Mouse (Mus musculus) intestine, embryonic 14.5 days (tissue): ENCODE data around the gene Ifi205. TPM values are rescaled to one million over a fixed set of nuclear protein-coding genes. Genes with fewer than 3 reads are reported as not detected.
"Not testable (repeated sequence)": the region's sequence is repeated elsewhere in the genome, so short reads cannot be mapped to it uniquely, and the experiment has no call there.

Experiments used
- ATAC-seq: fragments of 200-750 bp; cut with Nextera tagmentation; replicated peaks from 2 replicates; pipeline ENCODE4 v1.8.0; 2017; ENCODE audit warnings: low read depth, moderate number of reproducible peaks, moderate TSS enrichment, moderate library complexity; ENCODE audit not compliant: low FRiP score, low TSS enrichment
- DNase-seq: peaks from one replicate; pipeline ENCODE4 v3.0.0-alpha.2; 2018; ENCODE audit warnings: low spot score
- H3K27ac ChIP-seq: fragments of 300-500 bp; sonication (generic); 2 replicates; pipeline ENCODE4 v1.5.1; 2014; ENCODE audit warnings: low read depth, mild to moderate bottlenecking, control low read depth
- H3K27me3 ChIP-seq: fragments of 300-500 bp; sonication (generic); replicated peaks from 2 replicates; pipeline ENCODE4 v1.6.1; 2014; ENCODE audit warnings: low read length, control low read depth; ENCODE audit not compliant: control insufficient read depth, insufficient read depth
- H3K36me3 ChIP-seq: fragments of 300-500 bp; sonication (generic); 2 replicates; pipeline ENCODE4 v1.6.1; 2014; ENCODE audit warnings: low read length, control low read depth; ENCODE audit not compliant: control insufficient read depth, insufficient read depth
- H3K4me1 ChIP-seq: fragments of 300-500 bp; sonication (generic); replicated peaks from 2 replicates; pipeline ENCODE4 v1.6.1; 2014; ENCODE audit warnings: low read length, control low read depth, mixed read lengths; ENCODE audit not compliant: control insufficient read depth, insufficient read depth
- H3K4me2 ChIP-seq: fragments of 300-500 bp; sonication (generic); 2 replicates; pipeline ENCODE4 v1.6.1; 2014; ENCODE audit warnings: low read length
- H3K4me3 ChIP-seq: fragments of 300-500 bp; sonication (generic); 2 replicates; pipeline ENCODE4 v1.5.1; 2014; ENCODE audit warnings: low read depth, low read length, control low read depth, mixed read lengths
- H3K9ac ChIP-seq: fragments of 300-500 bp; sonication (generic); 2 replicates; pipeline ENCODE4 v1.6.1; 2014; ENCODE audit warnings: mild to moderate bottlenecking, low read length
- H3K9me3 ChIP-seq: fragments of 300-500 bp; sonication (generic); 2 replicates; pipeline ENCODE4 v1.6.1; 2016; ENCODE audit warnings: low read length, control low read depth; ENCODE audit not compliant: control insufficient read depth
- WGBS: fragments of 180-500 bp; shearing (Covaris S2); extraction: QIAGEN DNeasy Blood & Tissue Kit; methylation state at CpG from one replicate; pipeline ENCODE4 v1.1.7; 2014; 5-methylcytosine and 5-hydroxymethylcytosine counted together
- polyA plus RNA-seq: library from polyadenylated mRNA; unstranded; fragments of >200 nt; fragmentation: Nextera tagmentation; extraction: Ambion mirVana; gene quantifications from 2 replicates; pipeline ENCODE4 v1.2.1, GENCODE M21; 2014

The Ifi205 gene
- polyA plus RNA-seq = 0.69 and 0.88 TPM in 2 replicates

- 22% methylated on average over 1 of the region's 1 CpGs for WGBS
- ATAC-seq (no peak), DNase-seq (no peak)
- Histone ChIP-seq H3K27me3 (no peaks in the 10 kb centered on the region), H3K4me3 (no peak within 1 kb of the TSS), H3K4me2 (no peak within 1 kb of the TSS), H3K36me3 (no peaks in the 10 kb centered on the region), H3K4me1 (no peaks in the 10 kb centered on the region), H3K27ac (no peak within 1 kb of the TSS), H3K9me3 (no peaks in the 10 kb centered on the region), H3K9ac (no peak within 1 kb of the TSS)
Observed at GRCm38 (mm10) chr1:174031698-174032097, at the start of gene Ifi205. Gene Ifi205 (minus strand): TSS chr1:174031810.

GRCm38 (mm10) chr1:174066305-174066704 is 34.7 kb upstream of the Ifi205 start, which contains the start of gene Olfr430:
Gene Olfr430 (plus strand): TSS chr1:174066605.
- no peaks in the 10 kb centered on the region for H3K9me3 ChIP-seq
- H3K27me3 ChIP-seq = no peaks in the 10 kb centered on the region
- H3K9ac ChIP-seq = no peak within 1 kb of the TSS
- no peak for DNase-seq
- ATAC-seq = no peak
- H3K27ac ChIP-seq = no peak within 1 kb of the TSS
- no peak within 1 kb of the TSS for H3K4me2 ChIP-seq
- 90% methylated on average over 3 of the region's 3 CpGs for WGBS
- H3K4me3 ChIP-seq = no peak within 1 kb of the TSS
- no peaks in the 10 kb centered on the region for H3K36me3 ChIP-seq
- H3K4me1 ChIP-seq = no peaks in the 10 kb centered on the region

DNA sequence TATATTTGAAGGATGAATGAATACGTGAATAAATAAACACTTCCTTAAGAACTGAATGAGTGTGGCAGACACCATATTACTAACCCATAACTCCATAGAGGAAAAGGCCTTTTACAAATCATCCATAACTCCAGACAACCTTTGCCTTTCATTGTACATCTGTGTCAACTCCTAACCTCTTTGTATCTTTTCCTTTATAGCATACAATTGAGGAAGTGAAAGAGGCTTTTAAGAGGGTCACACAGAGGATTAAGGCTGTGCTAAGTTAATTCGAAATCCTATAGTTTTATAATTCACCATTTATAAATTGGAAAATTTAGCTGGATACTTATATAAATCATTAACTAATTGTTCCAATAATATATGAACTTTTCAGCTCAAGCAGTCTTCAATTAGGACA is 23.6 kb upstream of the Ifi205 start:
- Histone ChIP-seq H3K9me3 (no peaks in the 10 kb centered on the region), H3K4me1 (no peaks in the 10 kb centered on the region), H3K27ac (no peak overlapping the region), H3K4me3 (no peak overlapping the region), H3K27me3 (no peaks in the 10 kb centered on the region), H3K36me3 (no peaks in the 10 kb centered on the region), H3K9ac (no peak overlapping the region), H3K4me2 (no peak overlapping the region)
- no peak for ATAC-seq
- no peak for DNase-seq
- WGBS = 86% methylated on average over 2 of the region's 2 CpGs

DNA sequence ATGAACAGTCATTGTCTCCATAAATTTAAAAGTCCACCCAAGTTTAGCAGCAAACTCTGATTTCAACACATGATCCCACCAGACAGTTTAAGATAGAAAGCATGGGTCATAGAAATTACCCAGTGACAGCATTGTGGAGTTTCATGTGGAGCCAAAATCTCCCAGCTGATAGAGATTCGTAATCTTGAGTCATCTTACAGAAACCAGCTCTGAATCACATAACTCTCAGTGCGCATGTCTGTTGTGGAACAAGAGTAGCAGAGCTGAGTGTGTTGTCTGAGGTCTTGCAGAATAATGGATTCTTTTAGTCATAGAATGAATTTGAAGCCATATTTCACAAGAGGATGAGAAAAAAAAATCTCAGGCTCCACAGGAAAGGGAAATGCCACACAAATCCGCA is 21.4 kb upstream of the Ifi205 start:
- Histone ChIP-seq H3K4me1 (no peaks in the 10 kb centered on the region), H3K36me3 (no peaks in the 10 kb centered on the region), H3K4me2 (no peak overlapping the region), H3K27me3 (no peaks in the 10 kb centered on the region), H3K9me3 (no peaks in the 10 kb centered on the region), H3K27ac (no peak overlapping the region), H3K4me3 (no peak overlapping the region), H3K9ac (no peak overlapping the region)
- ATAC-seq (no peak), DNase-seq (no peak)
- 78% methylated on average over 3 of the region's 3 CpGs for WGBS

GRCm38 (mm10) chr1:174051931-174052536 is 20.4 kb upstream of the Ifi205 start:
- no peak for DNase-seq
- WGBS = 90% methylated on average over 5 of the region's 5 CpGs
- no peak overlapping the region for H3K4me2 ChIP-seq
- H3K27me3 ChIP-seq = no peaks in the 10 kb centered on the region
- no peaks in the 10 kb centered on the region for H3K9me3 ChIP-seq
- no peaks in the 10 kb centered on the region for H3K36me3 ChIP-seq
- no peak overlapping the region for H3K27ac ChIP-seq
- H3K9ac ChIP-seq = no peak overlapping the region
- no peak overlapping the region for H3K4me3 ChIP-seq
- no peaks in the 10 kb centered on the region for H3K4me1 ChIP-seq
- no peak for ATAC-seq

GRCm38 (mm10) chr1:174051515-174051914 is 19.9 kb upstream of the Ifi205 start:
- H3K36me3 ChIP-seq = no peaks in the 10 kb centered on the region
- H3K9ac ChIP-seq = no peak overlapping the region
- H3K27ac ChIP-seq = no peak overlapping the region
- WGBS = 82% methylated on average over 4 of the region's 4 CpGs
- no peaks in the 10 kb centered on the region for H3K27me3 ChIP-seq
- DNase-seq (no peak), ATAC-seq (no peak)
- H3K9me3 ChIP-seq = no peaks in the 10 kb centered on the region
- no peak overlapping the region for H3K4me2 ChIP-seq
- no peaks in the 10 kb centered on the region for H3K4me1 ChIP-seq
- H3K4me3 ChIP-seq = no peak overlapping the region

- no peak overlapping the region for H3K27ac ChIP-seq
- H3K9me3 ChIP-seq = no peaks in the 10 kb centered on the region
- no peak overlapping the region for H3K4me3 ChIP-seq
- no peak for ATAC-seq
- H3K9ac ChIP-seq = no peak overlapping the region
- no peaks in the 10 kb centered on the region for H3K27me3 ChIP-seq
- H3K4me2 ChIP-seq = no peak overlapping the region
- H3K36me3 ChIP-seq = no peaks in the 10 kb centered on the region
- H3K4me1 ChIP-seq = no peaks in the 10 kb centered on the region
- DNase-seq = no peak
- 88% methylated on average over 4 of the region's 4 CpGs for WGBS
Observed at GRCm38 (mm10) chr1:174050532-174050931, 18.9 kb upstream of the Ifi205 start.

GRCm38 (mm10) chr1:174049357-174049756 is 17.7 kb upstream of the Ifi205 start:
- H3K4me1 ChIP-seq, H3K27ac ChIP-seq, H3K4me3 ChIP-seq, ATAC-seq, H3K27me3 ChIP-seq, H3K9me3 ChIP-seq, H3K9ac ChIP-seq, DNase-seq, H3K4me2 ChIP-seq, H3K36me3 ChIP-seq: not testable (repeated sequence)
- 68% methylated on average over 4 of the region's 4 CpGs for WGBS

GRCm38 (mm10) chr1:174048893-174049292 is 17.3 kb upstream of the Ifi205 start, which contains the start of gene Olfr432:
Gene Olfr432 (plus strand): TSS chr1:174049205.
- Histone ChIP-seq H3K9ac (no peak within 1 kb of the TSS), H3K27ac (no peak within 1 kb of the TSS), H3K9me3 (no peaks in the 10 kb centered on the region), H3K4me2 (no peak within 1 kb of the TSS), H3K4me1 (no peaks in the 10 kb centered on the region), H3K27me3 (no peaks in the 10 kb centered on the region), H3K36me3 (no peaks in the 10 kb centered on the region), H3K4me3 (no peak within 1 kb of the TSS)
- DNase-seq (no peak), ATAC-seq (no peak)
- WGBS = 76% methylated on average over 2 of the region's 2 CpGs
